Mouse (Mus musculus): ENCODE data around the gene Rbm44.

- no peak for TF ChIP-seq GATA1 (IDR thresholded peaks at IDR 0.05; ENCODE audit: borderline replicate concordance, low read length)
- TF ChIP-seq FLI1 (IDR thresholded peaks at IDR 0.05; ENCODE audit: low read length), result no peak
Measured at GRCm38 (mm10) chr1:91187315-91187714, 42.4 kb downstream of the Rbm44 start.

Data from megakaryocyte, embryonic 14.5 days (primary cell).